Mouse (Mus musculus) left cerebral cortex, adult 11 months (tissue): ENCODE measurements around the gene Gm26602.
A peak's percentile ranks its signal among the peaks of the same experiment; 100 is the strongest.

ENCODE experiments used
- DNase-seq: peaks from one replicate; pipeline ENCODE4 v3.0.0; 2022; ENCODE audit warnings: low spot score

The Gm26602 gene

DNA sequence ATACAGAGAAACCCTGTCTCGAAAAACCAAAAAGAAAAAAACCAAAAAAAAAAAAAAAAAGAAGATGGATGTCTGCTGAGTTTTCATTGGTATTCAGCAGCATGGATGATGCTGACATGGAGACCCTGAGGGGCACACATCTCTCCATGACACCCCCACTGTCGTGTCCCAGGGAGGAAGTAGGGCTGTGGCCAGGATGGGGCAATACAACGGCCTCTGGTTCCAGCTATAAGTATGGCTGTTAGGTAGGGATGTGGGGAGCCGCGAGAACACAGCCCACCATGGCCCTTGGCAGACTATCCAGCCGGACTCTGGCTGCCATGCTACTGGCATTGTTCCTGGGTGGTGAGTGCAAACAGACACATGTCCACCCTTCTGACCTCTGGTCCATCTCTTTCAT is 24.6 kb upstream of the Gm26602 start, which contains the start of gene Elane:
Elane (plus strand) TSS at position 194 of the 400 bp plus-strand sequence.
- DNase-seq: no peak

DNA sequence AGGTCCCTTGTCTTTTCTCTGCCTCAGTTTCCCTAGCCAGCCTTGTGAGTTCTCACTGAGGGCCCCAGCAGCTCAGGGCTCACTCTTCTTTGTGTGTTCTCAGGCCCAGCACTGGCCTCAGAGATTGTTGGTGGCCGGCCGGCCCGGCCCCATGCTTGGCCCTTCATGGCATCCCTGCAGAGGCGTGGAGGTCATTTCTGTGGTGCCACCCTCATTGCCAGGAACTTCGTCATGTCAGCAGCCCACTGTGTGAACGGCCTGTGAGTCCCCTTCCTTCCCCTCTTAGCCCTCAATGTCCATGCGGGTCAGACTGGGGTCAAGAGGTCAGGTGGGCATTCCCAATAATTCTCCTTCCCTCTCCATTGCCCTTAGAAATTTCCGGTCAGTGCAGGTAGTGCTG is 24.0 kb upstream of the Gm26602 start:
- DNase-seq: no peak

DNA sequence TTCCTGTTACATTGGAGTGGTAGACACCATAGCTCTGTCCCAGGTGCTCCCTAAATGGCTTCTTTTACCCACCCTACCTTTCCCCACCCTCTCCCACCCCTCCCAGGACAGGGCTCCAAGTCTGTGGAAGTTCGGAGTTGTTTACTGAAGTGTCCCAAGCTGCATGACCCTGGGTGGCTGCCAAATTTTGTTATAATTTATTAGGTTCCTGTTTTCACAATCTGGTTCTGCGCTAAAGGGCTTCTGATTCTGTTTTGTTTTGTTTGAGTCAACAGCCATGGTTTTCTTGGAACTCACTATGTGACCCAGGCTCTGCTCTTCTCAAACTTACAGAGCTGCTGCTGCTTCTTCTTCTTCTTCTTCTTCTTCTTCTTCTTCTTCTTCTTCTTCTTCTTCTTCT is 21.3 kb upstream of the Gm26602 start:
- no peak for DNase-seq

DNA sequence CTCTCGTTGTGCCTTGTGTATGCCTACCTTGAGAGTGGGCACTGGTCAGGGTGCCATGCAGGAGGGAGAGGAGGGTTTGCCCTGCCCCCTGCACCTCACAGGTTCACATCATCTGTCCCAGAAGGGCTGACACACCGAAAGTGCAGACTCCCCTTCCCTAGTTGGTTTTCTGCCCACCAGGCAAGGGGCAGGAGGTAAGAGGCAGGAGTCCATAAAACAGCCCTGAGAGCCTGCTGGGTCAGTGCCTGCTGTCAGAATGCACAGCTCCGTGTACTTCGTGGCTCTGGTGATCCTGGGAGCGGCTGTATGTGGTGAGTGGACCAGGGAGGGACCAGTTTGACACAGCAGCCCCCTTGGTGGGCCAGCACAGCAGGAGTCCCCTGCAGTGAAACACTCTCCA is 20.0 kb upstream of the Gm26602 start, which contains the start of gene Cfd:
Cfd (plus strand) TSS at position 184 of the 400 bp plus-strand sequence.
- no peak for DNase-seq

DNA sequence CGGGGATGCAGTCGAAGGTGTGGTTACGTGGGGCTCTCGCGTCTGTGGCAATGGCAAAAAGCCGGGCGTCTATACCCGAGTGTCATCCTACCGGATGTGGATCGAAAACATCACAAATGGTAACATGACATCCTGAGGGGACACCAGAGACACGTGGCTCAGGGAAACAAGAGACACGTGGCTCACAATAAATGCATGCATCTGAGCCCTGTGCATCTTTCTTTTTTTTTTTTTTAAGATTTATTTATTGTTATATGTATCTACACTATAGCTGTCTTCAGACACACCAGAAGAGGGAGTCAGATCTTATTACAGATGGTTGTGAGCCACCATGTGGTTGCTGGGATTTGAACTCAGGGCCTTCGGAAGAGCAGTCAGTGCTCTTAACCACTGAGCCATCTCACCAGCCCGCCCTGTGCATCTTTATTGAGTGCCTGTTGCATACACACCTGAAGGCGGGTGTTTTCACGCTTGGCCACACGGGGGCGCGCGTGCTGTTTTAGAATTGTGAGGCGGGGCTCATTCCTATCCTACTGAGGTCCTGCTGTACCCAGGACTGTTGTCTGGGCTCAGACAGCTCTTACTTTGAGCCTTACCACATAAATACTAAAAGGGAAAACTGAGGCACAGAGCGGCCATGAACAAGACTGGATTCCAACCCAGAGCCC is 18.1 kb upstream of the Gm26602 start:
- DNase-seq: peak; percentile 70

DNA sequence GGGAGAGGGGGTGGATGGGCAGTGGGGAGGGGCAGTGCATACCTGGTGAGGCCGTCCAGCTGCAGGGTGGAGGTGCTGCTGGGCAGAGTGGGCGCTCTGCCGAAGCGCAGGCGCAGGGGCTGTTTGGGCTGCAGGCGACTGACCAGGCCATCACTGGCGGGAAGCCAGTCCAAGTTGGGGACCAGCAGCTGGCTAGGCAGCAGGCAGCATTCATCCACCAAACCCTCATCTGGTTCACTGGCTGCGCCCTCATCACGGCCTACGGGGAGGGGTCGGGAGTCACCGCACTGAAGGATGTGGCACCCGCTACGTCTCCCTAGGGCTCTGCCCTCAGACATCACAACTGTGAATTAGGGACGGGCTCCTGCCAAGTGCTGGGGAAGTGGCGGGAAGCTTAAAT is 14.3 kb upstream of the Gm26602 start:
- no peak for DNase-seq

DNA sequence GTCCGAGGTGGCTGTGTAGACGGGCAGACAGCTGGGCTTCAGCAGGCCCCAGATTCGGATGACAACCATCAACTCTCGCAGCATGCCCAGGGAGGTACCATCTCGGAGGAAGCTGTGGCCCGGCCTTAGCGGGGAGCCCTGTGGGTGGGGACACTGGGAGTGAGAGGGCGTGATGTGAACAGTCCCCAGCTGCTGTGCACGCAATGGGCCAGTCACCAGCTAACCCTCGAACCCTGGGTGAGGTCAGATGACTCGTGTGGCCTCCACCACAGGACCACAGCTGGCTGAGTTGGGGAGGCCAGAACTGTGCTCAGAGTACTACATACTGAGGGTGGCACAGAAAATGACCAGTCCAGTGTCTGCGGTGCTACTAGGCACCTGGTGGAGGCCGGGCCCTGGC is 13.8 kb upstream of the Gm26602 start:
- no peak for DNase-seq

DNA sequence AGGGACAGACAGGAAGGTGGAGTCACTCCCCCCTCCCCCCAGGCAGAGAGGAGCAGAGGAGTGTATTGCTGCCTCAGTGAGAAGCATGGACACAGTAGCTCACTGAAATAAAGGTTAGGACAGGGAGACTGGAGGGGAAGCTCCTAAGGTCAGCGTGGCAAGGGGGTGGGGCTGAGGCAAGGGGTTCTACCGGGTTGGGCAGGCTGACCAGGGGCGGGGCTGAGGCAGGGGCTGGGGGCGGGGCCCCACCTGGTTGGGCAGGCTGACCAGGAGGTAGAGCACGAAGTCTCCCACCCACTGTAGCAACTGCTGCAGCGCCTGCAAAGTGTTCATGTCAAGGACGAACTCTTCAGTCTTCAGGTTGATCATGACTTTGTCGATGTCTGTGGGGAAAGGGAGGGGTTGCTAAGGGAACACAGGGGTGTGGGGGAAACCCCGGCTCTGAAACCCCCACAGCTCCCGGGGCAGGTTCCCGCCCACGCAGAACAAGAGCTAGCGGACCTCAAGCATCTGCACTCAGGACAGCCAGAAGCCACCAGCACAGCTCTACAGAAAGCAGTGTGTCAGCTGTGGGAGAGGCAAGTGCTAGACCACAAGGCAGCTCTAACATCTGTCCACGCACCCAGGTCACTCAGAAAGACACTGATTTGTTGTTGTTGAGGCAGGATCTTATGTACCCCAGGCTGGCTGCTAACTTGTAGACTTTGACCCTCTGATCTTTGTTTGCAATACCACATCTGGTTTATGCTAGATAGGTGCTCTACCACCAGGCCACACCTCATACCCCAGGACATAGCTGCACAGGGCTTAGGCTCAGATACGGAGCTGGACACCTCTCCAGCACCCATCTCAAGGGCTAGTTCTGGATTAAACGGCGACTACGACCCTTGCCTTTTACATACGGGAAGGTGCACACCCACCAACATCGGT is 13.1 kb upstream of the Gm26602 start:
- no peak for DNase-seq

DNA sequence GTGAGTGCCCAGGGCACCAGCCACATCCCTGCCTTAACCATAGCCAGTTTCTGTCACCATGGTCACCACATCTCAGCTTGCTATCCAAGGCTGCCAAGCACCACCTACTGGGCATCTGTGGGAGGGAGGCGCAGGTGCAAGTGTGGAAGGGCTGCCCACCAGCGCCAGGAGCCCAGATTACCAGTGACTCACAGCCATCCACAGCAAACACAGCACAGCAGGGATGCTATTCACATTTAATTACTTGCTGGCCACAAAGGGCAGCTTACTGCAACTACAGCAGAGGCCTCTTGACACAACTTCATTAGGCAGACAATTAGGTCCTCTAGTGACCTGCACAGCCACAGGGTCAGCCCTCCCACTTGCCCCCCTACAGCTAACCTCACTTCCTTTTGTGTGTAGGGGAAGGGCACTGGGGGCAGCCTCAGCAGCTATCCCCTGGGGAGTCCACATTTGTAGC is 9.7 kb upstream of the Gm26602 start:
- peak; percentile 73 for DNase-seq

DNA sequence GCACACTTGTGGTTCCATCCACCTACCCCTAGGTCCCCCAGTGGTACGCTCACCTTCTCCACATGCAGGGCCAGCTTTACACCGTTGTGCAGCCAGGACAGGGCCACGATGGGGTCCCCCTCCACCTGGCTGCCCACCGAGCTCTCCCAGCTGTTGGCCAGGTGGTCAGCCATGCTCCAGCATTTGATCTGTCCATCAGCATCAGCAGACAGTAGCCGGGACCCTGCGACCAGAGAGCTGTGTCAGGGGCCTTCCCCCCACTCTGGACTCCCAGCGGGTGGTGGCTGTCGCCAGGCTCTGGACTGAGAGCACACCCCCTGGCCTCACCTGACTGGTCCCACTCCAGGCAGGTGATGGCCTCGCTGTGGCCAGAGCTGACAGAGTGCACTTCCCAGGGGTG is 3.9 kb upstream of the Gm26602 start:
- DNase-seq: no peak

DNA sequence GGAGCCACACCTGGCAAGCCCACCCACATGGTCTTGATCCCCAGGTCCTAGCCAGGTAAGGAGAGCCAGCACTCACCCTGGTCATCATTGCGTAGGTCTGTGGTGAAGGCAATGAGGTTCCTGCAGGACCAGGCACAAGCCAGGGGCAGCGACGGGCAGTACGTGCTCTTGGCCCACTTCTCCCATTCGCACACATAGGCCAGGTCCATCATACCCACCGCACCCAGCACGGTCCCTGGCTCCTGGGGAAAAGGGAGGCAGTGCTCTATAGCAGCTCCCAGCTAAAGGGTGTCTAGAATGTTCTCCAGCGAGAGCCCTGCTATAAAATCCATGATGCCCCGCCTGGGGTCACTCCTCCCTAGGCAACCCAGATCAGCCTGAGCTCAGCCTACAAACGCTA is 3.2 kb upstream of the Gm26602 start:
- DNase-seq: no peak

DNA sequence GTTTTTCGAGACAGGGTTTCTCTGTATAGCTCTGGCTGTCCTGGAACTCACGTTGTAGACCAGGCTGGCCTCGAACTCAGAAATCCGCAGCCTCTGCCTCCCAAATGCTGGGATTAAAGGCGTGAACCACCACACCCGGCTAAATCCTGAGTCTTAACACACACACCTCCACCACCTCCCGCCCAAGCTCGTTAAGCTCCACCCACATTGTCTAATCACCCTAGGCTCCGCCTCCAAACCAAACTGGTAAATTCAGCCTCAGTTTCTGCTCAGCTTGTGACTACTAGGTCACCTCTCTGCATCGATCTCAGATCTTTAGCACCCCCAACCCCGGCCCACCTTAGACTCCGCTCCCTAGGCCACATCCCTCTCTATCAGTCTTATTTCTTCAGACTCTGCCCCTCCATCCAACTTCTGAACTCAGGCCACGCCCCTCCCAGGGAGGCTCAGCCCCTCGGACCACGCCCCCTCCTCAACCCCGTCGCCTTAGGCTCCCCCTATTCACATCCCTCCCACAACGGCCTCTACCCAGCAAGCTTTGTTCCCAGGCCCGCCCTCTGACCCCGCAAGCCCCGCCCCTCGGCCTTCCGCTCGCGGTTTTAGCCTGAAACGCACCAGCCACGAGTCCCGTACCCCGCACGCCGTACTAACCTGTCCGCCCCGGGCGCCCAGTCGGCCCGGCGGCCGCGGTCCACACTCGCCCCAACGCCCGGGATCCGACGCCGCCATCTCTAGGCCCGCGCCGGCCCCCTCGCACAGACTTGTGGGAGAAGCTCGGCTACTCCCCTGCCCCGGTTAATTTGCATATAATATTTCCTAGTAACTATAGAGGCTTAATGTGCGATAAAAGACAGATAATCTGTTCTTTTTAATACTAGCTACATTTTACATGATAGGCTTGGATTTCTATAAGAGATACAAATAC is 2.2 kb upstream of the Gm26602 start, which contains the start of gene Med16:
Med16 (minus strand) TSS at position 757 of the 925 bp plus-strand sequence.
- DNase-seq: peak; percentile 96

DNA sequence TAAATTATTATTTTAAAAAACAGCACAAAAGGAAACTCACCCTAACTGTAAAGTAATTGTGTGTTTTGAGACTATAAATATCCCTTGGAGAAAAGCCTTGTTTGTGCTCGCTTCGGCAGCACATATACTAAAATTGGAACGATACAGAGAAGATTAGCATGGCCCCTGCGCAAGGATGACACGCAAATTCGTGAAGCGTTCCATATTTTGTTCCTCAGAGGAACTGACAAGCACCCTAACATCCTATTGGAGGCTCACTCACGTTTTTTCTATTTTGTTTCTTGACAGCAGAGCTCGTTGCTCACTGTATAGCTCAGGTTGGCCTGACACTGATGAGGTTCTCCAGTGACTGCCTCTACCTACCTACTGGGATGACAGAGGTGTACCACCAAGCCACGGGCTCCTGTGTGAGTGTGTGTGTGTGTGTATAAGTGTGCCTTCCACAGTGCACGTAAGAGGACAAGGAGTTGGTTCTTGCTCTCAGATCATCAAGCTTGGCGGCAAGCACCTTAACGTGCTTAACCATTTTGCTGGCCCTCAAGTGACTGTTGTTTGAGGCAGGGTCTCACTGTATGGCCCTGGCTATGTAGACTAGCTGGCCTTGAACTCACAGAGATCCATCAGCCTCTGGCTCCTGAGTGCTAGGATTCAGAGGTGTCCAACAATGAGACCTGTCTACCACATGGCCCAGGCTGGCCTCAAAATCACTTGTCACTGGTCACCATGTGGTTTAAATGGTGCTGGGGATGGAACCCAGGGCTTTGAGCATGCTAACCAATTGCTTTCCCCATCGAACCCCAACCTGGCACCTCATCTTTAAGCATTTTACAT is 1.3 kb upstream of the Gm26602 start:
- peak; percentile 79 for DNase-seq

DNA sequence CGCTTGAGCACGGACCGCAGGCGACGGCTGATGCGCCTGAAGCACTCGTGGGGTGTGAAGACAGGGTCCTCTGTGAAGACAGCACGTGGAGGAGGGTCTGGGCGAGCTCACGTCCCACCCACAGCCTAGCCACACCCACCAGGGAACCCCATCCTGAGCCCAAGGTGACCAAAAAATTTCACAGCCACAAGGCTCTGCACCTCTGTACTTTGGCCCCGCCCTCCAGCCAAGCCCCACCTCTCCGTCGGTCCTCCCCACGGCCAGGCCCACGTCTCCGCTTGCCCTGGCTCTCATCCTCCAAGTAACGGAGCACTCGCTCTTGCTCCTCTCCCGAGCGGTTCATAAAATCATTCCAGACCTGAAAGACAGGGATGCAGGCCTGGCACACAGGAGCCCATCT is 1.8 kb downstream of the Gm26602 start:
- no peak for DNase-seq

DNA sequence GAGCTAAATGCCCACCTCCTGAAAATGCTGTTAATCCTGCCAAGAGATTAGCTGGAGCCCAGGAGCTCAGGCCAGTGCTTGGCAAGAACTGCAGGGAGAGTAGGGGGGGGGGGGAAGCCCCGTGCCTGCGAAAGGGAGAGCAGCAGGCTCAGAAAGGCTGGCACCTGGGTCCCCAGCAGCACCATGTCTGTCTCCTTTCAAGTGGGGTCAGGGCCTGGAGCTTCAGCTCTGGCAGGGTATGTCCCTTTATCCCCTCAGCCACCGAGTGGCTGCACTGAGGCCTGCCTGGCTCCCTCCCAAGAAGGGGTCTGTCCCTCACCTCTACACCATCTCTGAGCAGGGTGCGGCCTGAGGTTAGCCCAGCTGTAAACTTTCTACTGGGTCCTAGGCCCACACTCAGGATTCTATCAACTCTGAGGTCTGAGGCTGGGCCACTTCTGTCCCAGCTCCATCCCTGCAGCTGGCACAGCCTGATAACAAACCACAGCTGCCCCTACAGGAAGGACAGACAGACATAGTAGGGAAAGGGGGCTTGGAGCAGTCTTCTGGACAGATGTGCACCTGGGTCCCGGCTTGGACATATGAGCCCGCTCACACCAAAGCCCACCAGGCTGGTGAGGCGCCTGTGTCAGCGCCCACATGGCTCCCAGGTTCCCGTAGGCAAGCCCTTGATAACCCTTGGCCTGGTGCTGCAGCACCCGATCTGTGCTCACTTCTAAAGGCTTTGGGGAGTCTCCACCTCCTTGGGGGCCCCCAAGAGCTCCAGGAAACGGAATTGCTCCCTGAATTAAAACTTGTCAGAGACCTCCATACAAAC is 3.7 kb downstream of the Gm26602 start:
- no peak for DNase-seq

DNA sequence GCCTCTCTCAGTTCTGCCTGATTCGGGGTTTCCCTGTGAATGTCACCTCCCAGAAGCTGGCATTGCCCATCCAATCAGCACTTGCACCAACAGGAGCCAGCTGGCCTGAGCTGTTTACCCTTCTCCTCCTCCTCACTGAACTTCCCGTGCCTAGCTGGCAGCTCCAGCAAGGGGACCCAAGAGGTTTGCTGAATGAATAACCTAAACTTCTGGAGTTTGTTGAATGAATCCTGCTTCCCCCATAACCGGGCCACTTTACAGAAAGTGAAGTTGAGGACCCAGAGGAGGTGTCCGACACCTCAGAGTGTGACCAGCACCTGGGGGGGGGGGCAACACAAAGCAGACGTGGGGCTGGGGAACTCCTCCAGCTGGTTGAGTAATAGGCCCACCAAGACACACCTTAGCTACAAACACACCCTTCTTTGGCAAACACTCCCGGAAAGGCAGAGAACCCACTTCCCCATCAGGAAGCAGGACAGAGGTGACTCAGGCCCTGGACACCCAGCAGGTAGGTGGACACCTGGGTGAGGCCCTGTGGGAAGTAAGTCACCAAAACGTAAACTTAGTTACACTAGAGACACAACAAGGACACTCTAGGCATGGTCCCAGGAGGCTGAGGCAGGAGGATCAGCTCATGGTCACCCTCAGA is 4.4 kb downstream of the Gm26602 start:
- DNase-seq: no peak

DNA sequence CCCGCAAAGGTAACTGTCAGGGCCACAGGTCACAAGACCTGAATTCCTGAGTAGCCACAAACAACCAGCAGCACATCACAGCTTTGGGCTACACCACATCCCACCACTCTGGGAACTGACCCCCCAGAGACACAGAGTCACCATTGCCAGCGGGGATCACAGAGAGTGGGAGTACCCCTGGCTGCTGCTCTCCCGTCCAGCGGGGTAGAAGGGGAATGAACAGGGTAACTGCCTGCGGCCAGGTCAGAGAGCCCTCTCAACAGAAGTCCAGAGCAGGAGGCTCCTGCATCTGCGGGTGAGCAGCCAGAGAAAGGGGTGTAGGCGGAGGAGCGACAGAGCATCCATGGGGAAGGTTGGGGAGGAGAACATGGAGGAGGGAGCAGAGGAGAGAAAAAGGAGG is 5.4 kb downstream of the Gm26602 start:
- DNase-seq: no peak

DNA sequence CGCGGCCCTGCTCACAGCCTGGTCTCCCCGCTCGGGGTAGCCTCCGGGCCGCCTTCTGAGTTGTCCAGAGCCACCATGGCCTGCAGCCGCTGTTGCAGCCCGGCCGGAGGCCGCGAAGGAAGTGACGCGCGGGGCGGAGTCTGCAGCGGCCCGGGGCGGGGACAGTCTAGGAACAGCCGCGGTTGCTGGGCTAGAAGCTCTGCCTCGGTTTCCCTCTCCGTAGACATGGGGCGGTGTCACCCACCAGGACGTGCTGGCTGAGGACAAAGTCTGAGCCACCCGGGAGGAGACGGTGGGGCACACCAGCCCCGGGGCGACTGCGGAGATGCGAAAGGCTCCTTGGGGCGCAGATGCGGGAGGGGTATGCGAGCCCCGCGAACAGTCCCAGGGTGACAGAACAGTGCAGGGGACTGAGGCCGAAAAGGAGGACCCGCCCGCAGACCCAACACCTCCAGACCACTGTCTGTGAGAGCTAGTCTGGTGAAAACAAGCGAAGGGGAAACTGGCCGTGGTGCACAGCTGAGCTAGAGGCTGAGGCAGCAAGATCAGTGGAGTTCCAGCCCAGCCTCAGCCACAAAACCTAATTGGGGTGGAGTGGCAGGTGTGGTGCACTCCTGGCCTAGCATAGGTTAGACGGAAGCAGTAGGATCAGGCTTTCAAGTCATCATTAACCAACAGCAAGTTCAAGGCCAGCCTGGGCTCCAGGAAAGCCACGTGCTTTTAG is 6.3 kb downstream of the Gm26602 start, which contains the start of gene Kiss1r:
Kiss1r (plus strand) TSS at position 164 of the 724 bp plus-strand sequence.
- DNase-seq: peak; percentile 65
